Mouse (Mus musculus) bone marrow macrophage, adult 2 months (primary cell): Measurements from ENCODE around the gene Stk40. TPM values are rescaled to one million over a fixed set of nuclear protein-coding genes. Genes with fewer than 3 reads are reported as not detected.

Source experiments
- H3K27ac ChIP-seq: 2 replicates; pipeline ENCODE4 v1.5.1; 2012; ENCODE audit warnings: low read depth, low read length; ENCODE audit not compliant: insufficient read depth
- H3K4me1 ChIP-seq: 2 replicates; pipeline ENCODE4 v1.6.1; 2012; ENCODE audit warnings: low read length; ENCODE audit not compliant: control insufficient read depth, insufficient read depth
- H3K4me3 ChIP-seq: 2 replicates; pipeline ENCODE4 v1.5.1; 2012; ENCODE audit warnings: mild to moderate bottlenecking, low read length, moderate library complexity; ENCODE audit not compliant: insufficient read depth
- CTCF ChIP-seq: IDR thresholded peaks from 2 replicates; pipeline ENCODE4 v1.5.1; 2012; ENCODE audit warnings: low read depth, mild to moderate bottlenecking, low read length, moderate library complexity
- POLR2A ChIP-seq: IDR thresholded peaks from 2 replicates; pipeline ENCODE4 v1.6.1; 2012; ENCODE audit warnings: mild to moderate bottlenecking, low read depth, low read length, borderline replicate concordance
- polyA plus RNA-seq: library from polyadenylated mRNA; stranded (reverse); fragments of >200 nt; gene quantifications from 2 replicates; pipeline ENCODE4 v1.2.4, GENCODE M21; 2012; ENCODE audit not compliant: missing spikeins, insufficient read depth, insufficient read length

Gene Stk40
- polyA plus RNA-seq, 1 experiment = 26.5 TPM

DNA sequence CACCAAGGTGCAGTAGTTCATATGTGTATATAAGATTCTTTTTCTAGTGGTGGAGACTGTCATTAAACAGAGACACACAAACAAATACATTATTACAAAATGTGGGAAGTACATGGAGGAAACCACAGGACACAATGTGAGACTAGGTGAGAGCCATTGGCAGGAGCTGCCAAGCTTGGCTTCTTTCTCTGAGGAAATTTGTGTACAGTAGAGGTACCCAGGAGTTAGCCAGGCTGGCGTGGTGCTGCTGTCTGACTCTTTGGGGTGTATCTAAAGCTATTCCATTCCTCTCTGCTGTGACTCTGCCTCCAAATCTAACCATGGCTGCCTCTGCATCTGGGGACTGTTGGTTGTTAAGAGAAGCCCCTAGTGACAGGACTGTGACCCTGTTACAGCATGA is 15.3 kb downstream of the Stk40 start:
- Histone ChIP-seq H3K4me3 (no peak overlapping the region), H3K27ac (no peak overlapping the region), H3K4me1 (no peaks in the 10 kb centered on the region; the same call in 1 of the 2 replicates)
- TF ChIP-seq POLR2A (no peak), CTCF (no peak)

DNA sequence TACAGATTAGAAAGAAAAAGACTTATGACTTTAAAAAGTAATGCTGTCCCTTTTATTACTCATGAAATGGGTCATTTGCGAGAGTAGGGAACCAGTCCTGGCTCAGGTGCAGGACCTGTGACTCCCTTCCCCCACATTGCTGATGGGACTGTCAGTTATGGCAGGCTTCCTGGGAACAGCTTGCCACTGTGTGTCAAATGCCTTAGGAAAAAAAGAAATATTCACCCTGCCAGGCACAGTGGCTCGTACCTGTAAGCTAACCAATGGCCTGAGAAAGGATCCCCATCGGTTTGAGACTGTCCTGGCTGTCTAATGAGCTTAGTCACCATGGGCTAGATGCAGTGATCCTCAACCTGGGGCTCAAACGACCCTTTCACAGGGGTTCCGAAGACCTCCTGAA is 16.3 kb downstream of the Stk40 start:
- Histone ChIP-seq H3K4me1 (no peaks in the 10 kb centered on the region; the same call in 1 of the 2 replicates), H3K4me3 (no peak overlapping the region), H3K27ac (no peak overlapping the region)
- no peak for TF ChIP-seq CTCF
- no peak for TF ChIP-seq POLR2A

DNA sequence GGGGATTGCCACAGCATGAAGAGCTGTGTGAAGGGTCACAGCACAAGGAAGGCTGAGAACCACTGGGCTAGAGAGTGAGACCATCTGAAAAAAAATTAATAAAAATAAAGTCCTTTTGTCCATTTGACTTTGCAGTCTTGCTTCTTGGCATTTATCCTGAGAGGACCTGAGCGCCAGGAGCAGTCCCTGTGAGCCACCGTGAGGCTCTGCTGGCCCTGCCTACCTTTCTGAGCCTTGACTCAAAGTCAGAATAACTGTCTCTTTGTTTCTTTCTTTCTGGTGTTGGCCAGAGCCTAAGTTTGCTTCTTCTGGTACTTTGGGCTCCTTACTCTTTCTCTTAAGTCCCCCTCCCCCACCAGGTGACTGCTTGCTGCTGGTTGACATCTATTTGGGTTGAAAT is 16.7 kb downstream of the Stk40 start:
- Histone ChIP-seq H3K4me3 (no peak overlapping the region), H3K27ac (no peak overlapping the region), H3K4me1 (no peaks in the 10 kb centered on the region; the same call in 1 of the 2 replicates)
- TF ChIP-seq POLR2A (no peak), CTCF (no peak)

DNA sequence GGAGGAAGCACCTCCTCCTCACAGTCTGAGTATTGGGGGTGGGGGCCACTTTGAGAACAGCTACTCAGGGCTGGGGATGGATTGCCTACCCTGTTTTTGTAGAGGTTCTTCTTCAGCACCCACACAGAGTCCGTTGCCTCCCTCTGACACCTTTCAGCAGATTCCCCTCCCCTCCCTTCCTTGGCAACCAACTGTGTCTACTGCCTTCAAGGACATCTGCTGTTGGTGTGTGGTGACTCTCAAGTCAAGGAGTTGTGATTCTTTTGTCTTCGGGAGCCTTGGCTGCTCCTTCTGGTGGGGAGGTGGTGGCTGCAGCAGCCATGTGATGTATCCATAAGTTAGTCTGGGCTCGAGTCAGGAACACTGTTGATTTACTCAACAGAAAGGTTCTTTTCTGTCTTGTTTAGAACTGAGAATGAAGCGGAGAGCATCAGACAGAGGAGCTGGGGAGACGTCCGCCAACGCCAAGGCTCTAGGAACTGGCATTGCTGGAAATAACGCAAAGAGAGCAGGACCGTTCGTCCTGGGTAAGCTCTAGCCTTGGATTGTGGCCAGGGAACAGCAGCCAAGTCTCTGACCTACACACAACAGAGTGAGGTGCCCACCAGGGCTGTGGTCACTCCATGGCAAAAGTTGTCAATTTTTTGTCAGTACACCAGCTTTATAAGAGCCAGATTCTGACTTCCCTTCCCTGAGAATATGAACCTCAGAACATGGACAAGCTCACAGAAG is 19.7 kb downstream of the Stk40 start:
- H3K27ac ChIP-seq = no peak overlapping the region
- peaks cover 5% of the 10 kb centered on the region for H3K4me1 ChIP-seq
- H3K4me3 ChIP-seq = no peak overlapping the region
- TF ChIP-seq POLR2A = no peak
- no peak for TF ChIP-seq CTCF

DNA sequence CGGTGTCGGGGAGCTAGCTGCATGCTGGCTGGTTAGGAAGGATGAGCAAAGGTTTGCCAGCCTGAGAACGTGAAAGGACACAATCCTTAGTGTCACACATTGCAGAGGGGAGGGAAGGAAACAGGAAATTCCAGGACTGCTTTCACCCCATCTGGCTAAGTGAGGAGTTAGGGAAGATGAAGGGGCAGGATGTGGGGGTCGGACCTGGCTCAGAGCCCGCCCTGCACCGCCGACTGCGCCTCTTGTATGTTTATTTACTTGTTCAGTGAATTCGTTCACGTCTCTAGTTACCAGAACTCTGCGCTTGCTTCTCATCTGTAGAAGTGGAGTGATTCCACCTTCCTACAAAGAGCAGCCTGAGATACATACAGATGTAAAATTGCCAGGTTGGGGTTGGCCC is 26.7 kb downstream of the Stk40 start:
- Histone ChIP-seq H3K4me1 (peaks cover 27% of the 10 kb centered on the region), H3K27ac (no peak overlapping the region), H3K4me3 (no peak overlapping the region)
- TF ChIP-seq CTCF (no peak), POLR2A (no peak)

DNA sequence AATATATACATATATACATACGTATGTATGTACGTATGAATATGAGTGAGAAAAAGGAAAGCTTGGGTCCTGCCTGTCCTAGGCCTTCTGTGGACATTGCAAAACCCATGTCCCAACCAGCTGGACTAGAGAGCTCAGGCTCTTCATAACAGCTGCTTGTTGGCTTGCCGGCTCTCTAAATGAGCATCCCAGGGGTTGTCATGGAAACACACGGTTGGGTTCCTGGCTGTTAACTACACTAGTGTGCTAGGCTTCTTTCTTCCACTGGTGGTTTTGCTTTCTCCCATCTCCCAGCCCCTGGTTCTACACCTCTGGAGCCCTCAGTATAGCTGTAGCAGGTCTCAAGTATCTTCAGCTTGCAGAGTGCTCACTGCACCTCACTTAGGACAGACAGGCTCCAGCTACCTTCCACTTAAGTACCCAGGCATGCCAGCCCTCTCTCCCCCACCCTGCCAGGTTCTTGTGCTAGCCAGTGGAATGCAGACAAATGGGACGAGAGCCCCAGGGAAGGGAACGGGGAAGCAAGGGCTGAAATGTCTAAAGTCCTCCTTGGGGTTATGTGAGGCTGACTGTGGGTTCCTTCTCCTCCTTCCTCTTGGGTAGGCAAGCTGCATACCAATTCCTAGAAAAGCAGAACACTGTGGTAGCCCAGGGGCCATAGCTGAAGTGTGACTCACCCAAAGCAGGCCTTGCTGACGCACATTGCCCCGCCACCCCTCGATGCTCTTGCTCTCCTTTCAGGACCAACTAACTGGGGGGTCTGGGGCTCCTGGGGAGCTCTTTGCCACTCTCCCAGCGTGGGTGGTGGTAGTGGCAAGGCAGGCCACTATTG is 27.7 kb downstream of the Stk40 start:
- Histone ChIP-seq H3K27ac (peak overlapping the region; percentile 77), H3K4me1 (peaks cover 26% of the 10 kb centered on the region), H3K4me3 (no peak overlapping the region)
- TF ChIP-seq POLR2A (no peak), CTCF (0 out of 2 replicates have a peak, but pooled peaks have one; percentile 15)

DNA sequence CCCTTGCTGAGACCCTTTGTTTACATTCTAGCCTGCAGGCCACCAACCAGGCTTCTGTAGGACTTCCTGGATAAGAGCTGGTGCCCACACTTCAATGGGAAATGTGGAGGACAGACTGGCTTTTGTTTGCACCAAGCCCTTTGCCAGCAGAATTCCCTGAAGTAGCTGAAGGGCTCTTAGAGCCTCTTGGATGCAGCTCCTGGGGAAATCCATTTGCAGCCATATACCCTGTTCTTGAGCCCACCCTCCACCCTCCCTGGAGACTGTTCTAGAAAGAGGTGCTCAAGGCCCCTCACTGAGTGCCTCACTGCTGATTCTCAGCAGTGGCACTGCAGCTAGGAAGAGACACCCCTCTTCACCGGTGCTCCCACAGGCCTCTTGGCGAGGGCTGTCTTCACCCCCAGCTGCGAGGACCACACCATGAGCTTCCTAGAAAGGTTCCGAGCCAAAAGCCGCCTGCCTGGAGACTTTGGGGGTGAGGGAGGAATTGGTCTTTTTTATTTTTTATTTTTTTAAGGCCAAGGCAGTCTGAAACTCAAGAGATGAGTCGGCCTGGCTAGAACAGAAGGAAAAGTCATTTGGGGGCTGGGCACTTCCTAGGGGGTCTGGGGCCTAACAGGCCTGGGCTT is 29.0 kb downstream of the Stk40 start:
- H3K4me1 ChIP-seq = peaks cover 33% of the 10 kb centered on the region
- H3K4me3 ChIP-seq = no peak overlapping the region
- peak overlapping the region; percentile 77; the same call in 1 of the 2 replicates for H3K27ac ChIP-seq
- no peak for TF ChIP-seq CTCF
- no peak for TF ChIP-seq POLR2A

DNA sequence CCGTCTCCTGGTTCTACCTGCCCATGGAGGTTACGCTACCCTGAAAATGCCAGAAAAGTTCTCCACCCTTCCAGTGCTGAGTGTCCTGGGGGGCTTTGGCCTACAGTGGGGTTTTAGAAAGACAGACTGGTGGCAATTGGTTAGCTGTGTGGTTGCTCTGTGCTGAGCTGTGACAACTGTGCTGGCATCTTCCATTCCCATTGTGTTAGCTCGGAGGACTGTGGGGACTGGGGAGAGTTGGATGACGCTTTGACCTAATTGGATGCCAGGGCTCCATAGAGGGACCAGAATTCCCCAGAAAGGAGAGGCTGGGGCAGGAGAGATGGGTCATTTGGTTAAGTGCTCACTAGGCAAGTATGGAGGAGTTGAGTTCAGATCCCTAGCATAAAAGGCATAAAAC is 30.5 kb downstream of the Stk40 start:
- TF ChIP-seq CTCF (no peak), POLR2A (no peak)
- Histone ChIP-seq H3K27ac (no peak overlapping the region), H3K4me3 (no peak overlapping the region)

DNA sequence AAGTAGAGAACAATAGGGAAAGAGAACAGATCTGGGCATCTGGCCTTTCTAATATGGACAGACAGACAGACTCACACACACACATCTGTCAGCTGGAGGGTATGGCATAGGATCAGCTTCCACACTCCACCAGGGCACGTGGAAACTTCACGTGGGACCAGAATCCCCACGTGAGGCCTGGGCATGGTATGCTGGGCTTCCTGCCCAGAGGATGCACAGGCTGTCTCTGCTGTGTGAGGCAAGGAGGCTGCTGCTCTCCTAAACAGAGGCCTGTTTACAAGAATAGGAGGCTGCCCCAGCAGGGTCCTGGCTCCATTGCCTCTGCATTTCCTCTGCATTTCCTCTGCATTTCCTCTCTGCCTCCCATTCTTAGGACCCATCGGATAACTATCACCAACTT is 30.9 kb downstream of the Stk40 start:
- no peak overlapping the region for H3K27ac ChIP-seq
- no peak for TF ChIP-seq POLR2A
- no peak for TF ChIP-seq CTCF
- no peak overlapping the region for H3K4me3 ChIP-seq
- peaks cover 36% of the 10 kb centered on the region for H3K4me1 ChIP-seq

More for the DNA sequence above, 30.5 kb downstream of the Stk40 start:
- peaks cover 36% of the 10 kb centered on the region for H3K4me1 ChIP-seq

DNA sequence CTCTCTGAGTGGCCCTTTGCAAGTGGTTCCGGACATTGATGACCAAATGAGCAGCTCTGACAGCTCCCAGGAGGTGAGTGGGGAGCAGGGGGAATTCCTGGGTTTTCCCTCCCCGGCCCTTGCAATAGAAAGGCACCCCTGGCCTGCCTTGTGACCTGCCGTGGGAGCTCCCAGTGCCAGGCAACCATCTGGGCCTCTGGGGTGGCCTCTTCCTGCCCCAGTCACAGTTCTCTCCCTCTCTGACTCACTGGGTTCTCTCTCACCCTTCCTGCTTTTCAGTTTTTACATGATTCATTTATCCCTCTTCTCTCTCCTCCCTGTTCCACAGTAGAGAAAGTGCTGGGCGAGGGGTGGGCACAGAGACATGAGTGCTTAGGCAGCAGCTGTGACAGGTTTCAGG is 34.0 kb downstream of the Stk40 start:
- no peak for TF ChIP-seq POLR2A
- TF ChIP-seq CTCF = no peak
- Histone ChIP-seq H3K27ac (peak overlapping the region; percentile 50; the same call in 1 of the 2 replicates), H3K4me1 (peaks cover 18% of the 10 kb centered on the region), H3K4me3 (no peak overlapping the region)
